Mouse (Mus musculus) forelimb bud, embryonic 11.5 days (tissue): ENCODE data around the gene Foxi1.

ENCODE experiments used
- DNase-seq: peaks from one replicate; pipeline ENCODE4 v3.0.0-alpha.2; 2012; ENCODE audit warnings: low read depth, low spot score

Foxi1 gene

DNA sequence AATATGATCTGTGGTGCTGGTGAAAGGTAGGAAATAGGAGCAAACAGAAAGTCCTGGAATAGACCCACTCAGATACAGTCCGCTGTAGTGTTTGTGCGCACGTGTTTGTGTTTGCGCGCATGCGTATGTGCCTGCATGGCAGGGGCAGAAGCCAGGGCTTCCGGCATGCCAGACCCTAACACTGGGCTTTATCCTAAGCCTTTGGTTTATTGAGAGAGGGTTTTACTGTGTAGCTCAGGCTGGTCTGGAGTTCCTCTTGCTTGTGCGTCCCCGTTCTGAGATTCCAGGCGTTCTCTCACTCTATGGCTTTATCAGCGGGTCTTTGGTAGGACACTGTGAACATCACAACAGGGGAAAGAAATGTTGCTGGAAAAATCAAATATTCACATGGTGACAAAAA lies 42.6 kb downstream of the Foxi1 start:
- DNase-seq = no peak

DNA sequence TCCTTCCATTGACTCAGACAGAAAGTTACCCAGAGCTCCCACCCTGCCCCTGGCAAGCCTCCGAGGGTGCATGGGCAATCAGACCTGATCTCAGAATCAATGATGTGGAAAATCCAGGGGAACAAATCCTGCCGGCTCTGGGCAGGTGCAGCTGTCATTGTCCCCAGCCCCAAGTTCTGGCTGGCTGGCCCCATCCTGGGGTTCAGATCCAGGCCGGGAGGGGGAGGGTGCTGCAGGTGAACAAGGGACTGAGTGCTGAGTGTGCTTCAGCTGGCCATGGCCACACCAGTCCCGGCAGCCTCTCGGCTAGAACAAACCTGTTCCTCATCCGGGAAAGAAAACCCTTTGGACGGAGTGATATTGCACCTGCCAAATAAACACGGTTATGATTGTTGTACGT lies 49.0 kb downstream of the Foxi1 start:
- no peak for DNase-seq

DNA sequence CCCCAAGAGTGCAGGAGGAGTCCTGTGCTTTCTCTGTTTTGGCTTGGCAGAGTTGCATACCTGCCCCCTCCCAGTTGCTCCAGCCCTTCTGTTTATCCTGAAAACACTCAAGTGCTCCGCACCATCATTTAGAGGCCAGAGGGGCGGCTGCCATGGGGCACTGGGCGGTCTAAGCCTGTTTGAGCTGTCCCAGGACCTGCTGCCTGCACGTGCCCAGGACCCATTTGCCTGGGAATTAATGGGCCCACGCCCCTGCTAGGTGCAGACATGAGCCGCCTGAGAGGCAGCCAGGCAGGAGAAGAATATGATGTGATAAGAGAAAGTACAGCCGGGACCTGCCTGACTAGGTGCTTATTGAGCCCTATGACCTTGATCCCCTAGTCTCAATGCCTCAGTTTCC lies 52.7 kb downstream of the Foxi1 start:
- DNase-seq = no peak
